Mouse (Mus musculus) intestine, embryonic 15.5 days (tissue): ENCODE data around the gene Sh2d5. TPM values are rescaled to one million over a fixed set of nuclear protein-coding genes. Genes with fewer than 3 reads are reported as not detected.
A peak's percentile ranks its signal among the peaks of the same experiment; 100 is the strongest.

ENCODE experiments used
- ATAC-seq: fragments of 200-750 bp; cut with Nextera tagmentation; 2 replicates; pipeline ENCODE4 v1.8.0; 2017; ENCODE audit warnings: moderate TSS enrichment, moderate library complexity
- H3K27ac ChIP-seq: fragments of 300-500 bp; sonication (generic); 2 replicates; pipeline ENCODE4 v1.5.1; 2015; ENCODE audit warnings: mild to moderate bottlenecking, inconsistent platforms
- H3K27me3 ChIP-seq: fragments of 300-500 bp; sonication (generic); replicated peaks from 2 replicates; pipeline ENCODE4 v1.6.1; 2015; ENCODE audit warnings: inconsistent platforms
- H3K36me3 ChIP-seq: fragments of 300-500 bp; sonication (generic); 2 replicates; pipeline ENCODE4 v1.6.1; 2015; ENCODE audit warnings: inconsistent platforms
- H3K4me1 ChIP-seq: fragments of 300-500 bp; sonication (generic); replicated peaks from 2 replicates; pipeline ENCODE4 v1.6.1; 2015; ENCODE audit warnings: inconsistent platforms
- H3K4me2 ChIP-seq: fragments of 300-500 bp; sonication (generic); replicated peaks from 2 replicates; pipeline ENCODE4 v1.6.1; 2015; ENCODE audit warnings: mild to moderate bottlenecking, inconsistent platforms
- H3K4me3 ChIP-seq: fragments of 300-500 bp; sonication (generic); replicated peaks from 2 replicates; pipeline ENCODE4 v1.5.1; 2015; ENCODE audit warnings: inconsistent platforms
- H3K9ac ChIP-seq: fragments of 300-500 bp; sonication (generic); 2 replicates; pipeline ENCODE4 v1.6.1; 2015; ENCODE audit warnings: inconsistent platforms
- H3K9me3 ChIP-seq: fragments of 300-500 bp; sonication (generic); 2 replicates; pipeline ENCODE4 v1.6.1; 2016; ENCODE audit warnings: inconsistent platforms
- whole genome bisulfite sequencing: fragments of 180-500 bp; shearing (Covaris S2); methylation state at CpG from one replicate; pipeline ENCODE4 v1.1.7; 2015; 5-methylcytosine and 5-hydroxymethylcytosine counted together
- polyA plus RNA-seq: library from polyadenylated mRNA; unstranded; fragments of >200 nt; fragmentation: Nextera tagmentation; extraction: Ambion mirVana; gene quantifications from 2 replicates; pipeline ENCODE4 v1.2.1, GENCODE M21; 2015

Sh2d5 gene
- polyA plus RNA-seq, 1 experiment from 2014 or later = 0.69 TPM

DNA sequence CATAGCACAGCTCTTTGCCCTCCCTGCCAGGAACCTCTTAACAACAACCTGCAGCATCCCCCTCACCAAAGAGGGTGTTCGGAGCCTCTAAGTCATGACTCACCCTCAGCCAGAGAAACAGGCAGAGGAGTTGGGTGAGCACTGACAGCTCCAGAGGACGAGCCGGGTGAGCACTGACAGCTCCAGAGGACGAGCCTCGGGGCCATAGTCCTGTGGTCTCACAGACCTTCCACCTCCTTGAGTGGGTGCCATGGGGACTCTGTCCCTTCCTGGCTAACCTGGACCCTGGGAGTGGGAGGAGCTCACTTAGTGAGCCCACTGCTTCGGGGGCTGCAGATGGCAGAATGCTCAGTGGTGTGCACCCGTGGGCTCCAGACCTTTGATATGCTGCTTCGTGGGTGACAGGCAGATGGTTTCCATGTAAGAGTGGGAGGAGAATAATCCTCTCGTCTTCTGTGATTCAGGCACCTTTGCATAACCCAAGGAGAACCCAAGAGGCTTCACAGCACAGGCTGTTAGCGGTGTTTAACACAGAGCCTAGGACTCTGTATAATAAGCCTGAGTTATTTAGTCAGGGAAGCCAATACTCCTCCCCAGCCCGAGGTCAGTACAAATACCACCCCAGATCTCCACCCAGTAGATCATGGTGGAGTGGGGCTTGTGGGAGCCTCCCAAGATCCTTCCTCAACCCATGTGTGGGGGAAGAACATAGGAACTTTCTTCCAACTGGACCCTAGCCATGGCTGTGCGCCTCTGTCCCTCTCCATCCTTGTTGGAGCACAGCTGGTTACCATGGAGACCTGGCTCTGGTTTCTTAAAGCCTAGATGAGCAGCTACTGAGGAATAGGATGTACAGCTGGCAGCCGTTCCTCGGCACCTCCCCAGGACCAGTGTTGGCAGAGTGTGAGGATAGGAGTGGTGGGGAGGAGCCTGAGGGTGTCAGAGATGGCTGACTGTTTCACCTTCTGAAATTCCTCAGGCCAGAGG, 22.1 kb downstream of the Sh2d5 start:
- 0 out of 2 replicates have a peak, but pooled peaks cover 3% of the 10 kb centered on the region for H3K4me1 ChIP-seq
- no peaks in the 10 kb centered on the region for H3K27me3 ChIP-seq
- H3K9me3 ChIP-seq = no peaks in the 10 kb centered on the region
- peak; percentile 63; the same call in 1 of the 2 replicates for ATAC-seq
- 58% methylated on average over 14 of the region's 14 CpGs for WGBS
- no peak overlapping the region for H3K4me3 ChIP-seq
- H3K4me2 ChIP-seq = no peak overlapping the region
- H3K36me3 ChIP-seq = no peaks in the 10 kb centered on the region
- H3K9ac ChIP-seq = no peak overlapping the region
- no peak overlapping the region for H3K27ac ChIP-seq

DNA sequence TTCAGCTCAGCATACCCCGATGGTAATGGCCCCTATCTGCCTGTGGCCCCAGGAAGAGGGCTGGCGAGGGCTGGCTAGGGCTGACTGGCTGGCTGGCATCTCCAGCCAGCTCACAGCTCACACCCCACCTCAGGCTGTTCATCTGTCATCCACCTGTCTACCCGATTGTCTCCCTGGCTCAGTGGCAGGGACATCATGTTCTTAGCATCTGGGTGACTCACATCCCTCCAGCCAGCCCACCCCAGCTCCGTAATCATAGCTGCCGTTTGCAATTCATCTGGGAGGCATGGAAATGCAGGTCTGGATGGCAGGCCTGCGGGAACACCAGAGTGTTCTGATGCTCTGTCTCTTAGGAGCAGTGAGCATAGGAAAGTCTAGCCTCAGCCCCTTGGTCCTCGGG, 28.1 kb downstream of the Sh2d5 start:
- WGBS = 67% methylated on average over 7 of the region's 7 CpGs
- no peaks in the 10 kb centered on the region for H3K36me3 ChIP-seq
- no peak overlapping the region for H3K27ac ChIP-seq
- H3K4me1 ChIP-seq = no peaks in the 10 kb centered on the region
- no peak for ATAC-seq
- no peaks in the 10 kb centered on the region for H3K9me3 ChIP-seq
- no peaks in the 10 kb centered on the region for H3K27me3 ChIP-seq
- no peak overlapping the region for H3K4me3 ChIP-seq
- no peak overlapping the region for H3K9ac ChIP-seq
- no peak overlapping the region for H3K4me2 ChIP-seq

DNA sequence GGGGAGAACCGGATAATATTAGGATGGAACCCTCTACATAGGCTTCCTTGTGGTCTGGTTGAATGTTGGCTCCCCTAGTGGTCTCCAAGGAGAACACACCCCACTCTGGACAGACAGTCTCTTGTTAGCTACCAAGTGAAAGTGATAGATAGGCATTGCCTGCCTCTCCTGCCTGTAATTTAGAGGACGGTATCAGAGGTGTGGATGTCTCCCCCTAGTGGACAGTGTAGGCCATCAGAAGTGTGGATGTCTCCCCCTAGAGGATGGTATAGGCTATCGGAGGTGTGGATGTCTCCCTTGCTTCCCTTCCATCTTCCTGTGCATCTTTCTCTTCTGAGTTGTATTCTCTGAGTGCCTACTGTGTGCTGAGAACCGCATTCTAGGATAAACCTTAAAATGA, 32.6 kb downstream of the Sh2d5 start:
- H3K36me3 ChIP-seq = no peaks in the 10 kb centered on the region
- no peak overlapping the region for H3K27ac ChIP-seq
- H3K9me3 ChIP-seq = no peaks in the 10 kb centered on the region
- H3K4me1 ChIP-seq = no peaks in the 10 kb centered on the region
- peak; percentile 56; the same call in 1 of the 2 replicates for ATAC-seq
- no peak overlapping the region for H3K4me2 ChIP-seq
- H3K9ac ChIP-seq = no peak overlapping the region
- no peaks in the 10 kb centered on the region for H3K27me3 ChIP-seq
- no peak overlapping the region for H3K4me3 ChIP-seq
- 28% methylated on average over 4 of the region's 4 CpGs for WGBS

DNA sequence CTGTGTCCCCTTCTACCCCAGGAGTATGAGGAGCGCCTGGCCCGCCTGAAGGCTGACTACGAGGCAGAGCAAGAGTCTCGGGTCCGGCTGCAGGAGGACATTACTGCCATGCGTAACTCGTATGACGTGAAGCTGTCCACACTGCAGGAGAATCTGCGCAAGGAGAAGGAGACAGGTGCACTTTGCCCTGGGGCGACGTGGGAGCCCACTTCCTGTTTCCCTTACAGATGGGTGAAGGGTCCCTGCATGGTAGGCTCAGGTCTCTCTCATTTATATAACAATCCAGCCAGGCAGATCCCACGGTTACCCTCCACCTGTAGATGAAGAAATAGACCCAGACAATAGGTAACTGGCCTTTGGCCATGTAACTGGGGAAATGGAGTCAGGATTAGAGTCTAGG, 36.2 kb downstream of the Sh2d5 start:
- 85% methylated on average over 12 of the region's 12 CpGs for WGBS
- no peak for ATAC-seq
- no peak overlapping the region for H3K27ac ChIP-seq

DNA sequence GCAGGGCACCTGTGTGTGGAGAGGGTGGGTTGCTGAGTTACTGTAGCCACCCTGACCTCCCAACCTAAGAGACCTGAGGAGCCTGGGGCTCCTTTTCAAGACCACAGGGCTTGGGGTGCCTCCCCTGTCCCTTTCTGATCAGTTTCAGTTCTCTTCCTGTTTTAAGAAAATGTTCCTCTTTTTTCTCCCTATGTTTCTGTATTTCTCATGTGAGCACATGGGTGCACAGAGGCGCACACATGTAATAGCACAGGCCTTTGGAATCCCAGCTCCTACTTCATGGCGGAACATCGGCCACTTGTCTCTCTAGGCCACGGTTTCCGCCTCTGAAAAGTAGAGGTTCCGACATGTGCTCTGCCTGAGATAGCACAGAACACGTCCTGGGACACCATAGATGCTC, 38.5 kb downstream of the Sh2d5 start:
- no peak for ATAC-seq
- Histone ChIP-seq H3K4me3 (no peak overlapping the region), H3K4me2 (no peak overlapping the region), H3K27me3 (no peaks in the 10 kb centered on the region), H3K9me3 (no peaks in the 10 kb centered on the region), H3K27ac (no peak overlapping the region), H3K9ac (no peak overlapping the region), H3K36me3 (no peaks in the 10 kb centered on the region), H3K4me1 (peaks cover 7% of the 10 kb centered on the region)
- WGBS = 85% methylated on average over 7 of the region's 7 CpGs

More for the DNA sequence above, 36.2 kb downstream of the Sh2d5 start:
- no peaks in the 10 kb centered on the region for H3K9me3 ChIP-seq
- H3K4me2 ChIP-seq = no peak overlapping the region
- H3K36me3 ChIP-seq = no peaks in the 10 kb centered on the region
- no peak overlapping the region for H3K4me3 ChIP-seq
- H3K4me1 ChIP-seq = no peaks in the 10 kb centered on the region
- no peak overlapping the region for H3K9ac ChIP-seq
- no peaks in the 10 kb centered on the region for H3K27me3 ChIP-seq

DNA sequence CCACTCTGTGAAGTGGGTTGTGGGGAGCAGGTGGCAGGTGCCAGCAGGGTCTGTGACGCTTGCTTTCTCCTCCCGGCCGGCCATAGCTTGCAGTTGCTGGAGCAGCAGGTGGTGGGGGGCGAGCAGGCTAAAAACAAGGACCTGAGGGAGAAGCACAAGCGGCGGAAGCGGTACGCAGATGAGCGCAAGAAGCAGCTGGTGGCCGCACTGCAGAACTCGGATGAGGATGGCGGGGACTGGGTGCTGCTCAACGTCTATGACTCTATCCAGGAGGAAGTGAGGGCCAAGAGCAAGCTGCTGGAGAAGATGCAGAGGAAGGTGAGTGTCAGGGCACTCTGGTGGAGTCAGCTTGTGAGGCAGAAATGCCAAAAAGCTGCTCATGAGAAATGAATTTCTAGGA, 41.8 kb downstream of the Sh2d5 start:
- H3K9ac ChIP-seq = no peak overlapping the region
- 0 out of 2 replicates have a peak, but pooled peaks have one; percentile 67 for ATAC-seq
- no peaks in the 10 kb centered on the region for H3K36me3 ChIP-seq

DNA sequence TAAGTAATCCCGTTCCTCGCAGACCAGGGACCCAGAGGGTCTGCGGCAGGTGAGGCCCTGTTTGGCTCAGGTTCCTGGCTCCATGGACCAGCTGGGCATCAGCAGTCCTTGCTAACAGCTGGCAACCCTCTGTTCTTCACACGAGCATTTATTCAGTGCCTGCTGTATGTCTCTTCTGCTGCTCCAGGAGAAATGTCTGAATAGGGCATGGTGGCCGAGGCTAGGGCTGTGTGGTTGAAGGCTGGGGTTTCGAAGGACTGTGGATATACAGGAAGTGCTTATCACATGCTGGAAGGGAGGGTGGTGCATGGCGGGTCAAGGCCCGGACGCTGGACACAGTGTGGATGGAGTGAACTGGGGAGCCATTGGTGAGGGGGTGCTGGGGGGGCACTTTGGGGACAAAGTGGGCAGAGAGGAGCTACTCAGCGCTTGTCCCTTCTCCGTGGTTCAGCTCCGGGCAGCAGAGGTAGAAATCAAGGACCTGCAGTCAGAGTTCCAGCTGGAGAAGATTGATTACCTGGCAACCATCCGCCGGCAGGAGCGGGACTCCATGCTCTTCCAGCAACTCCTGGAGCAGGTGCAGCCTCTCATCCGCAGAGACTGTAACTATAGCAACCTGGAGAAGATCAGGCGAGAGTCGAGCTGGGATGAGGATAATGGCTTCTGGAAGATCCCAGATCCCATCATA, 43.2 kb downstream of the Sh2d5 start:
- Histone ChIP-seq H3K9me3 (no peaks in the 10 kb centered on the region), H3K4me2 (no peak overlapping the region), H3K36me3 (no peaks in the 10 kb centered on the region), H3K9ac (no peak overlapping the region), H3K27ac (no peak overlapping the region), H3K4me3 (no peak overlapping the region), H3K27me3 (no peaks in the 10 kb centered on the region), H3K4me1 (peaks cover 7% of the 10 kb centered on the region)
- no peak; the same call in 1 of the 2 replicates for ATAC-seq
- WGBS = 74% methylated on average over 18 of the region's 18 CpGs

More for the DNA sequence above, 41.8 kb downstream of the Sh2d5 start:
- Histone ChIP-seq H3K4me2 (no peak overlapping the region), H3K27me3 (no peaks in the 10 kb centered on the region), H3K4me1 (peaks cover 7% of the 10 kb centered on the region), H3K4me3 (no peak overlapping the region), H3K9me3 (no peaks in the 10 kb centered on the region), H3K27ac (peak overlapping the region; percentile 56)
- 80% methylated on average over 13 of the region's 13 CpGs for WGBS

DNA sequence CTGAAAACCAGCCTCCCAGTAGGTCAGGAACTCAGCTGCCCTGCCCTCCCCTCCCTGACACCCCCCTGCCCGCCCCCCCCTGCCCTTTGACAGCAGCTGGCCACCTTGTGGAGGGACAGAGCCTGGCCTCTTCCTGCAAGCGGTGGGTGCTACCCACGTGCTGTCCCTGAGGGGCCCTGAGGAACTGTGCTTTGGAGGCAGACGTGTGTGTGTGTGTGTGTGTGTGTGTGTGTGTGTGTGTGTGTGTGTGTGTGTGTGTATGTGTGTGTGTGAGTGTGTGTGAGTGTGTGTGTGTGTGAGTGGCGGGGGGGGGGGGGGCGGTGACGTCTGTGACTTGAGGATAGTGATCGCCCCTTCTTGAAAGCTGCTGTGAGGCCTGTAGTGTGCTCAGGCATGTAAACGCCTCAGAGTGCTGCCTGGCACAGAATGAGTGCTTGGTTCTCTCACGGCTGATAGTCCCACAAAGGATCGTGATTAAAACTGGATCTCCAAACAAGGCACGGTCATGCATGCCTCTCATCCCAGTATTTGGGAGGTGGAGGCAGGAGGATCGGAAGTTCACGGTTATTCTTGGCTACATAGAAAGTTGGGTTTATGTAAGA, 43.8 kb downstream of the Sh2d5 start:
- no peak; the same call in 1 of the 2 replicates for ATAC-seq
- Histone ChIP-seq H3K27me3 (no peaks in the 10 kb centered on the region), H3K27ac (no peak overlapping the region), H3K9me3 (no peaks in the 10 kb centered on the region), H3K4me3 (no peak overlapping the region), H3K4me2 (no peak overlapping the region), H3K4me1 (peaks cover 7% of the 10 kb centered on the region), H3K36me3 (no peaks in the 10 kb centered on the region), H3K9ac (no peak overlapping the region)
- WGBS = 78% methylated on average over 11 of the region's 14 CpGs

DNA sequence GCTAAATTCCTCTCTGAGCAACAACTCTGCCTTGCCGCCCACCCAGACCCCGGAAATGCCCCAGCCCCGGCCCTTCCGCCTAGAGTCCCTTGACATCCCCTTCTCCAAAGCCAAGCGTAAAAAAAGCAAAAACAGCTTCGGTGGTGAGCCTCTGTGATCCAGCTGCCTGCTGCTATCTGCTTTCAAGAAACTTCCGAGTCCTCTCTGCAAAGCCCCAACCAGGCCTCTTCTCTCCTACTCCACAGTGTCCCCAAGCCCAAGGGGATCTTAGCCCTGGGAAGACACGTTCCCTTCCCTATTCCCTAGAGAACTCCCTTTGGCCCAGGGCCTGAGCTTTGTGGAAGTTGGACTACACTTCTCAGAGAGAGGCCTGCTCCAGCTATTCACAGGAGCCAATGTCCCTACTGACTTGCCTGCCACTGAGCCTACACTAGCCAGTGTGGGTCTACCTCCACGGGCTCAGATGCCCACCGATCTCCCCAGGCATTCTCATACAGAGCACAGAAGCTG, 51.1 kb downstream of the Sh2d5 start:
- no peak overlapping the region for H3K27ac ChIP-seq
- no peak overlapping the region for H3K4me2 ChIP-seq
- H3K9me3 ChIP-seq = no peaks in the 10 kb centered on the region
- H3K4me1 ChIP-seq = peaks cover 17% of the 10 kb centered on the region
- no peak overlapping the region for H3K9ac ChIP-seq
- no peak for ATAC-seq
- H3K36me3 ChIP-seq = no peaks in the 10 kb centered on the region
- 87% methylated on average over 10 of the region's 10 CpGs for WGBS
- H3K27me3 ChIP-seq = no peaks in the 10 kb centered on the region
- no peak overlapping the region for H3K4me3 ChIP-seq

DNA sequence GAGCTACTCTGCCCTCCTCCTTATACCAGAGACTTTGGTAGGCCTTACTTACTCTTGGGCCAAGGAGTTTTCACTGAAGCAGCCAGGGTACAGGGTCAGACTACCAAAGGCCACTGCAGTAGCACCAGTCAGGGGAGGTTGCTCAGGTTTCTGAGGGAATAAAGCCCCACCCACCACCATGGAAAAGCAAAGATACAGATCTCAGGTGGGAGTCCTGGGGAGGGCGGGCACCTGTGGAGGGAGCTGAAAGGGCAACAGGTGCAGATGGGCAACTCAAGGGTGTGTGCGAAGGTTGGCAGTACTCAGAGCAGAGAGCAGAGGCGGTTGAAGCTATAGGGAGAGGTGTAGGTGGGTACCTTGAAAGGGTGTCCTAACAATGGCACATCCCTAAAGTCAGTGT, 52.8 kb downstream of the Sh2d5 start:
- no peaks in the 10 kb centered on the region for H3K27me3 ChIP-seq
- no peaks in the 10 kb centered on the region for H3K9me3 ChIP-seq
- 85% methylated on average over 3 of the region's 3 CpGs for WGBS
- no peak overlapping the region for H3K27ac ChIP-seq
- ATAC-seq = no peak
- H3K4me2 ChIP-seq = 0 out of 2 replicates have a peak overlapping the region, but pooled peaks have one; percentile 89
- no peak overlapping the region for H3K9ac ChIP-seq
- peaks cover 17% of the 10 kb centered on the region for H3K4me1 ChIP-seq
- peaks cover 11% of the 10 kb centered on the region; the same call in 1 of the 2 replicates for H3K36me3 ChIP-seq
- no peak overlapping the region for H3K4me3 ChIP-seq

DNA sequence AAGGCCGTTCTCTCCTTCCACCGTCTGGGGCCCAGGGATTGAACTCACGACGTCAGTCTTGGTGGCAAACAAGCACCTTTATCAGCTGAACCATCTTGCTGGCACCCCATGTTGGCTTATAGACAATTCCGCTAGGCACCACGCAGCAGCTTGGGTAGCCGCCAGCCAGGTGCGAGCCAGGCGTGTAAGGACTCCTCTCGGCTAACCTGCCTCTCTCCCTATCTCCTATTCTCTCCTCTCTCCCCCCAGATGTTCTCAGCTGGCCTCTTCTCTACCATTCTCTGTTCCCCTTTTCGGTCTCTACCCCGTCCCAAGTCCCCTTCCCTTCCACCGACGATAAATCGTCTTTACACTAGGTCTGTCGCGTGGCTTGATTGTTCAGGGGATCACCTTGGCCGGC, 53.5 kb downstream of the Sh2d5 start:
- peak overlapping the region; percentile 70 for H3K27ac ChIP-seq

More for the DNA sequence above, 53.5 kb downstream of the Sh2d5 start:
- Histone ChIP-seq H3K9ac (peak overlapping the region; percentile 73), H3K4me2 (peak overlapping the region; percentile 89), H3K4me1 (peaks cover 17% of the 10 kb centered on the region), H3K36me3 (peaks cover 13% of the 10 kb centered on the region; the same call in 1 of the 2 replicates), H3K4me3 (peak overlapping the region; percentile 94), H3K27me3 (no peaks in the 10 kb centered on the region), H3K9me3 (no peaks in the 10 kb centered on the region)
- ATAC-seq = no peak
- 11% methylated on average over 18 of the region's 18 CpGs for WGBS
